Mouse (Mus musculus): ENCODE data around the gene Il1rapl2. TPM values are rescaled to one million over a fixed set of nuclear protein-coding genes. Genes with fewer than 3 reads are reported as not detected.

Il1rapl2 gene
- polyA plus RNA-seq, 1 experiment: not detected

DNA sequence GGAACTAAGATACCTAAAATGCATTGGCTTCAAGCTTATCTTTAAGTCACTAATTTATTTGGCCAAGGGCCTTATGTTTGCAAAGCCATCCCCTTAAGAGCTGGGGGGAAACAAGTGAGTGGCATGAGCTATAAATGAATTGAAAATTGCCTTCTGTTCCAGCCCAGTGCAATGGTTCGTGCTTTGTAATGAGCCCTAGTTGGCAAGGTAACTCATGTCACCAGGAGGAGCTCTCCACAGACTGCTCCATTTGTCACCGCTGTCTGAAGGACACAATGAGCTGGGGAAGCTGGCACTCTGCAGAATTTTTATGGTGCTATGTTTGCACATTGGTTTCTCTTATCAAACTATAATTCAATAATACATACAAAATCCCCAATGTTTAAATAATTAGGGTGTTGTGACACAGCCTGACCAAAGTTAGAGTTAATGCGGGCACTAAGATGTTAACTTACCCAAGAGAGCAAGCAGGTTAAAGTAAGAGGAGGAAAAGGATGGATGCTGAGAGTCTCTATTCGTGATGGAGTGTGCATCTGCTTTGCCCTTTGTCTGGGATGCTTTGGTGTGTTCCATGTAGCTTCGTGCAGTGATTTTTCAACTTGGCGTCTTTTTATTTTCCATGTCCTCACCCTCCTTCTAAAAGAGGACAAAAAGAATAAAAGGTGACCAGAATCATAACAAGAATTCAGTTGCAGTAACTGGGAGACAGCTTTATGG is 235.2 kb downstream of the Il1rapl2 start:
- Histone ChIP-seq H3K4me1 (ENCODE audit: control insufficient read depth, insufficient read depth, low read length) (no peaks in the 10 kb centered on the region), H3K27ac (ENCODE audit: insufficient read depth, low read depth, low read length) (no peak overlapping the region), H3K4me3 (ENCODE audit: insufficient read depth, low read length) (no peak overlapping the region)
- TF ChIP-seq CTCF (IDR thresholded peaks at IDR 0.05; ENCODE audit: low read depth, low read length) (no peak), POLR2A (IDR thresholded peaks at IDR 0.05; ENCODE audit: borderline replicate concordance, low read depth, low read length) (no peak)

DNA sequence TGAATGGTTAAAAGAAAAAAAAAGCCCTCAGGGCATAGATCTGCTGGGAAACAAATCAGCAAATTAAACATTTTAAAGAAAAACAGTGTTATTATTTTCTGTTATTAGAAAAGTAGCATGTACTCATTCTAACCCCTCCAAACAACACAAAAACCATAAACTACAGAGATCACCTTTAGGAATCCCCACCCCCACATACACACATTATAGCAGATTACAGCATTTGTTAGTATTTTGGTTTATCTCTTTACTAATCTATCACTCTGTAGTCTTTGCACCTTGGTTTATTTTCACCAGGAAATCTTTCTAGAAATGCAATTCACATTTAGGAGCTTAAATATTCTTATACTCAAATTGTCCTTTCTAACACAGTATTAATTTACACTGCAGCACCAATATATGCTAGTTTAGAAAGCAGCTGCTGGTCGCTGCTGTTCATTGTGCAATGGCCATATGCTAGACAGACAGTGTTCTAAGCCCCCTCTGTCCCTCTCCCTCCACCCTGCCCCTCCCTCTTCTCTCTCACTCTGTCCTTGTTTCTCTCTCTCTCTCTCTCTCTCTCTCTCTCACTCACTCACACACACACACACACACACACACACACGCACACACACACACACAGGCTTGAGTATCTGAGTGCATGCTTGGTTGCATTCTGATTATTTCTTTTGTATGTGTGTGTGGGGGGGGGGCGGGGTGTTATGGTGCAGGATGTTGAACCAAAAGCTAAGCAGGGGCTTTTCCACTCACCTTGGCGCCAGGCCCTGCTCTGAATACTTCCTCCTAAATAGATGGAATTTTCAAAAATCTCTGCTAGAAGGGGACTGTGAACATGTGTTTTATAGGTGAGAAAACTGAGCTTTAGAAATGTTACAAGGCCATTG is 236.1 kb downstream of the Il1rapl2 start:
- Histone ChIP-seq H3K4me3 (ENCODE audit: insufficient read depth, low read length) (no peak overlapping the region), H3K27ac (ENCODE audit: insufficient read depth, low read depth, low read length) (no peak overlapping the region), H3K4me1 (ENCODE audit: control insufficient read depth, insufficient read depth, low read length) (no peaks in the 10 kb centered on the region)
- no peak for TF ChIP-seq POLR2A (IDR thresholded peaks at IDR 0.05; ENCODE audit: borderline replicate concordance, low read depth, low read length)
- no peak for TF ChIP-seq CTCF (IDR thresholded peaks at IDR 0.05; ENCODE audit: low read depth, low read length)

DNA sequence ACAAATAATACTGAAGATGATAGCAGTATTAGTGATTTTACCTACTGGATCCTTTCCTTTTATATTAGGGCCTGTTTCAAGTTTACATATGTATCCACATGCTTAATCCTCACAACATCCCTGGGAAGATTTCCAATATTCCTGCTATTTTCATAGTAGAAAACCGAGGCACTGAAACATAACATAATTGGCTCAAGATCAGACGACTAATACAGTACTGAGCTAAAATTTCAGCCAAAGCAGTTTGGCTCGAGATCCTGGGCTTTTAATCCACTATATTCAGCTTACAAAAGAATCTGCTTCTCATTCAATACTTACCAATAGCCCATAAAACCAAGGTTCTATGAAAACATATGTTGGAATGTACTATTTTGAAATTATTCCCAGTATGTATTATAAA is 239.1 kb downstream of the Il1rapl2 start:
- no peaks in the 10 kb centered on the region for H3K4me1 ChIP-seq (ENCODE audit: control insufficient read depth, insufficient read depth, low read length)

DNA sequence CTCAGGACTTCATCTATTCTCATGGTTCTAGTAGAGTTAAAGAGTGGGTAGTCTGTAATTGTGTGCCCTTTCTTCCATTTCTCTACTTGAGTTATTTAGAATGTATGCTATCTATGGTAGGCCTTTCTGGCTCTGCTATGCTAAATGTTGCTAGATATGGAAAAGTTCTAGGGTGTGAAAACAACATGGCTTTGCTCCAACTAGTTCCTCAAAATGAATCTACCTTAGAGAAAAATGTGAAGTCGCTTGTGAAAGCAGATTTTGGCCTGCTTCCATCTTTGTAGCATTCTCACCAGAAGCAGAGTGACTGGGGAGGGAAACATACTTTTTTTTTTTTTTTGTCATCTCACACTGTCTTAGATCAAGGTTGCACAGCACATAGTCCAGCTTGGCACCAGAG is 241.7 kb downstream of the Il1rapl2 start:
- TF ChIP-seq POLR2A (IDR thresholded peaks at IDR 0.05; ENCODE audit: borderline replicate concordance, low read depth, low read length): no peak
- no peak for TF ChIP-seq CTCF (IDR thresholded peaks at IDR 0.05; ENCODE audit: low read depth, low read length)
- H3K4me3 ChIP-seq (ENCODE audit: insufficient read depth, low read length): no peak overlapping the region
- no peaks in the 10 kb centered on the region for H3K4me1 ChIP-seq (ENCODE audit: control insufficient read depth, insufficient read depth, low read length)
- H3K27ac ChIP-seq (ENCODE audit: insufficient read depth, low read depth, low read length): no peak overlapping the region

More for the DNA sequence above, 239.1 kb downstream of the Il1rapl2 start:
- TF ChIP-seq CTCF (IDR thresholded peaks at IDR 0.05; ENCODE audit: low read depth, low read length) (no peak), POLR2A (IDR thresholded peaks at IDR 0.05; ENCODE audit: borderline replicate concordance, low read depth, low read length) (no peak)
- Histone ChIP-seq H3K4me3 (ENCODE audit: insufficient read depth, low read length) (no peak overlapping the region), H3K27ac (ENCODE audit: insufficient read depth, low read depth, low read length) (no peak overlapping the region)

DNA sequence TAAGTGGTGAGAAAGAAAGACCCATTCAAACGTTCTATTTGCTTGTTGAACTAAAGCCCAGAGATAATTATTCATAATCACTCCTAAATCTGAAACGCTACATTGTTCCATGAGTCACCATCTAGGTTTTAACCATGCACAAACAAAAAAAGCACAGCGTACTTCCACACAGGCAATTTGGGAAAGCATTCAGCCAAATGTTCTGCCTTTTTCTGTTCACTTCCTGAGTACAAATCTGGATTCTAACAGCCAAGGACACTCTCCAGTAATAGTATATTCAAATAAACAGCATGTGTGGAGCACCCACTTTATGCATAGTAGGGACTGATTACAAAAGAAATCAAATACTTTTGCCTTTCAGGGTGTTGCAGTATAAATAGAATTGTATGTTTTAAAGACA is 278.5 kb downstream of the Il1rapl2 start:
- Histone ChIP-seq H3K27ac (ENCODE audit: insufficient read depth, low read depth, low read length) (no peak overlapping the region), H3K4me3 (ENCODE audit: insufficient read depth, low read length) (no peak overlapping the region), H3K4me1 (ENCODE audit: control insufficient read depth, insufficient read depth, low read length) (no peaks in the 10 kb centered on the region)
- TF ChIP-seq POLR2A (IDR thresholded peaks at IDR 0.05; ENCODE audit: borderline replicate concordance, low read depth, low read length) (no peak), CTCF (IDR thresholded peaks at IDR 0.05; ENCODE audit: low read depth, low read length) (no peak)

DNA sequence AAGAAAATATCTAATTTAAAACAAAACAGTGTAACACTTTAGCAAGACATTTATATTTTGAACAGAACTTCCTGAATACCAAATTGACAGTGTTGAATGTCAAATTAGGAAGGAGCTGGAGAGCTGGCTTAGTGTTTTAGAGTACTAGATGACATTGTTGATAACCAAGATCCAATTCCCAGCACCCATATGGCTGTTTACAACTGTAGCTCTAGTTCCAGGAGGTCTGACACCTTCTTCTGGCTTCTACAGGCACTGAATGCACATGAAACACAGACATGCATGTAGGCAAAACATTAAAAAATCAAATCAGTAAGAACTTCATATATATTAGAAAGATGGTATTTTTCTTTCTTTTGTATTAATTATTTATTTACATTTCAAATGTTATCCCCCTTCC is 353.1 kb downstream of the Il1rapl2 start:
- H3K4me3 ChIP-seq (ENCODE audit: insufficient read depth, low read length): no peak overlapping the region
- no peaks in the 10 kb centered on the region for H3K4me1 ChIP-seq (ENCODE audit: control insufficient read depth, insufficient read depth, low read length)
- TF ChIP-seq POLR2A (IDR thresholded peaks at IDR 0.05; ENCODE audit: borderline replicate concordance, low read depth, low read length) (no peak), CTCF (IDR thresholded peaks at IDR 0.05; ENCODE audit: low read depth, low read length) (no peak)
- no peak overlapping the region for H3K27ac ChIP-seq (ENCODE audit: insufficient read depth, low read depth, low read length)

DNA sequence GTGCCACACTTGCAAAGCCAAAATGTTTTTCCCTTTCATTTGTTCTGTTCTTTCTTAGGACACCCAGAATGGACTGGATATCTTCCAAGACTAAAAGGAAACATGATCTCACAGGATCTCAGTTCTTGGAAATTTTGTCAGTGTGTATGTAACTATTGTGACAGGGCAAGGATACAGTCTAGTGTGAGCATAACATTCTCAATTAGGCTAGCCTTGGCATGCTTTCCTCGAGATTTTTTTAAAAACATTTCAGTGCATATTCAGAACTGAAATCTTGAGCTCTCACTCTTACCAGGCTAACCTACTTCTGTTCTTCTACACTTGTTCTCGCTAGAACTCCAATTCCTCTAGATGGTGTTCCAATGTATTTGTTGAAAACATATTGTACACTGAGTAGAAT is 356.4 kb downstream of the Il1rapl2 start:
- Histone ChIP-seq H3K4me3 (ENCODE audit: insufficient read depth, low read length) (no peak overlapping the region), H3K27ac (ENCODE audit: insufficient read depth, low read depth, low read length) (no peak overlapping the region), H3K4me1 (ENCODE audit: control insufficient read depth, insufficient read depth, low read length) (no peaks in the 10 kb centered on the region)
- TF ChIP-seq POLR2A (IDR thresholded peaks at IDR 0.05; ENCODE audit: borderline replicate concordance, low read depth, low read length) (no peak), CTCF (IDR thresholded peaks at IDR 0.05; ENCODE audit: low read depth, low read length) (no peak)

DNA sequence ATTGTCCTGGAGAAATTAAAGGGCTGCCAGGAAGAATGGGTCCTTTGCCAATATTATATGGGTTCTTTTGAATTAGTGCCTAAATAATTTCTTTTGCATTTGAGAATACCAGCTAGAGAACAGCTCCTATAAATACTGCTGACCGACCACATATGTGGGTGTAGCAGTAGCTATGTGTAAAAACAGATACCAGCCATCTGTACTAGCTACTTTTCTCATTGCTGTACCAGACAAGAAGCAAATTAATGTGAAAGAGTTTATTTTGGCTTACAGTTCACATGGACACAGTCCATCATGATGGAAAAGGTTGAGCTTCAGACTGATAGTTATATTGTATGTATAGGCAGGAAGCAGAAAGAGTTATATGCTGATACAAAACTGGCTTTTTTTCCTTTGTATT is 377.3 kb downstream of the Il1rapl2 start:
- no peak overlapping the region for H3K4me3 ChIP-seq (ENCODE audit: insufficient read depth, low read length)
- H3K27ac ChIP-seq (ENCODE audit: insufficient read depth, low read depth, low read length): no peak overlapping the region
- no peaks in the 10 kb centered on the region for H3K4me1 ChIP-seq (ENCODE audit: control insufficient read depth, insufficient read depth, low read length)
- no peak for TF ChIP-seq POLR2A (IDR thresholded peaks at IDR 0.05; ENCODE audit: borderline replicate concordance, low read depth, low read length)
- no peak for TF ChIP-seq CTCF (IDR thresholded peaks at IDR 0.05; ENCODE audit: low read depth, low read length)

DNA sequence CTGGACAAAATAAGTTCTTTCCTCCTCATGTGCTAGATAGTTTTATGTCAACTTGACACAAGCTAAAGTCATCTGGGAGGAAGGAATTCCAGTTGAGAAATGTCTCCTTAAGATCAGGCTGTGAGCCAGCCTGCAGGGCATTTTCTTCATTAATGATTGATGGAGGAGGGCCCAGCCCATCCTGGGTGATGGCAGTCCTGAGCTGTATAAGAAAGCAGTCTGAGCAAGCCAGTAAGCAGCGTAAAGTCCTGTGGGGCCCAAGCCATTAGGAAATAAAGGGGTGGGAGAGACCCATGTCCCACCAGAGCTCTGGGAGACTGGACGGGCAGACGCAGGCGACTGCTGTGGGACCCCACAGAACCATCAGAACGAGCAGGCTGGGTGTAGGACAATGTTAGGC is 400.9 kb downstream of the Il1rapl2 start:
- Histone ChIP-seq H3K4me3 (ENCODE audit: insufficient read depth, low read length) (no peak overlapping the region), H3K4me1 (ENCODE audit: control insufficient read depth, insufficient read depth, low read length) (no peaks in the 10 kb centered on the region), H3K27ac (ENCODE audit: insufficient read depth, low read depth, low read length) (no peak overlapping the region)
- TF ChIP-seq POLR2A (IDR thresholded peaks at IDR 0.05; ENCODE audit: borderline replicate concordance, low read depth, low read length) (no peak), CTCF (IDR thresholded peaks at IDR 0.05; ENCODE audit: low read depth, low read length) (no peak)

DNA sequence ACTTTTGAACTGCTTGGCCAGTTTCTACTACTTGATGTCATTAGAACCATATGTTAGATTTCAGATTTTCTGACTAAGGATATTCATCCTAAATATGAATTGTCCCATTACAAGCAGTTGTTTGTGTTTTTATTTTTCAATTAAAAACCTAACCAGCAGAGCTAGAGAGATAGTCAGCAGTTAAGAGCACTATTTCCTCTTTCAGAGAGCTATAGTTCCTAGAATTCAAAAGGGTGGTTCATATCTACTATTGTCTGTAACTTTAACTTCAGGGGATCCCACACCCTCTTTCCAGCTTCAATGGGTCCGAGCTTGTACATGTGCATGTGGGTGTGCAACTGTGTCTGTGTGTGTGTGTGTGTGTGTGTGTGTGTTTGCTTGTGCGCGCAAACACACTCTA is 472.7 kb downstream of the Il1rapl2 start:
- TF ChIP-seq POLR2A (IDR thresholded peaks at IDR 0.05; ENCODE audit: borderline replicate concordance, low read depth, low read length): no peak
- no peak for TF ChIP-seq CTCF (IDR thresholded peaks at IDR 0.05; ENCODE audit: low read depth, low read length)
- H3K27ac ChIP-seq (ENCODE audit: insufficient read depth, low read depth, low read length): no peak overlapping the region
- no peaks in the 10 kb centered on the region for H3K4me1 ChIP-seq (ENCODE audit: control insufficient read depth, insufficient read depth, low read length)
- no peak overlapping the region for H3K4me3 ChIP-seq (ENCODE audit: insufficient read depth, low read length)
